Comparison of ENCODE assay signal across 8 mouse cellular contexts in the genomic region with DNA sequence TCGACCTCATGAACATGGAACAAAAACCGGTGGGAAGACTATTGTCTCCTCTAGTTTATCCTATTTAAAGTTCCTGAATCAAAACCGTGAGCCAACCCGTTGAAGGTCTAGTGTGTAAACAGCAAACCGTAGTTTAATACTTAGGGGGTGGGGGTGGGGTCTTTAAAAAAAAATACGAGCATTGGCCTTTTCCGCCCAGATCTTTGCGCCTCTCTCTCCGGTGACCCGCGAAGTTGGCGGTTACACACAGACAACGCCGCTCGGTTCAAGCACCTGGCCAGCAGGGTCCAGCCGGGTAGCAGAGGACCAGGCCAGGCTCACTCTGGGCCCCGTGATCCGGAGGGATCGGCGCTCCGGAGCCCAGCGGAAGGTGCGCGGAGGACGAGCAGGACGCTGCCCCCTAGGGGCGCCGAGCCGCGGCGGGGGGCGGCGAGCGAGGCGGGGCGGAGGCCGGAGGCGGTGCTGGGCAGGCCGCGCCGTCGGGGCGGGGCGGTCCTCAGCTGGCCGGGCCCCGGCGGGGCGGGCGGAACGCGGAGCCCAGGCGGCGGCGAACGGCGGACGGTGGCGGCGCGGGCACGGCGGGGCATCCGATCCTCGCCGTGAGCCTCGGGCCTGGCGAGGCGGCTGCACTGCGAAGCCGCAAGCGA. TPM values are rescaled to one million over a fixed set of nuclear protein-coding genes. Genes with fewer than 3 reads are reported as not detected.
DNase-seq lines count a peak whose midpoint lies in the region; ATAC-seq lines count a peak whose summit lies in the region.

A gene (plus strand): TSS at position 540 of the 647 bp plus-strand sequence.

- H3K27ac ChIP-seq in intestine, embryonic 14.5 days (ENCODE audit: low read depth) = peak within 1 kb of the TSS; percentile 77

- H3K4me2 ChIP-seq in intestine, embryonic 14.5 days (ENCODE audit: low read length) = peak within 1 kb of the TSS; percentile 76

- H3K9me3 ChIP-seq in intestine, embryonic 14.5 days (ENCODE audit: control insufficient read depth, low read length) = no peaks in the 10 kb centered on the region

- intact Hi-C loops in left cerebral cortex, postnatal 36 days (cut with DNase I) = loop anchor here (2.0 kb wide), 1 partner anchor 18 kb away; no protein-coding TSS in a partner anchor

- no peaks in the 10 kb centered on the region for H3K36me3 ChIP-seq in intestine, embryonic 14.5 days (ENCODE audit: control insufficient read depth, insufficient read depth, low read length)

- peak; percentile 92 to 94 for DNase-seq in adrenal gland, adult 18-20 months (ENCODE audit: low spot score in 2 of 2)
- peak; percentile 81 for DNase-seq in embryo, embryonic 10.5 days (ENCODE audit: low spot score)
- DNase-seq in gastrocnemius, postnatal 25 days = peak; percentile 88
- DNase-seq in intestine, embryonic 14.5 days (ENCODE audit: low spot score) = peak; percentile 83
- DNase-seq in left cerebral cortex, postnatal 36 days (ENCODE audit: low spot score in 2 of 2) = peak; percentile 72 to 84
- DNase-seq in mesoderm, embryonic 11.5 days (ENCODE audit: low read depth, low spot score) = peak; percentile 80
- DNase-seq in right cerebral cortex, postnatal 4 days = peak; percentile 74
- peak; percentile 86 for DNase-seq in yolk sac, embryonic 10.5 days (ENCODE audit: low spot score)

- peak; percentile 91 for ATAC-seq in intestine, embryonic 14.5 days (replicated peaks; ENCODE audit: low FRiP score, low TSS enrichment, low read depth)

- peaks cover 10% of the 10 kb centered on the region; the same call in 1 of the 2 replicates for H3K4me1 ChIP-seq in intestine, embryonic 14.5 days (replicated peaks; ENCODE audit: control insufficient read depth, insufficient read depth, low read length)

- WGBS in intestine, embryonic 14.5 days = under 1% methylated on average over 68 of the region's 71 CpGs

- H3K27me3 ChIP-seq in intestine, embryonic 14.5 days (replicated peaks; ENCODE audit: control insufficient read depth, insufficient read depth, low read length) = no peaks in the 10 kb centered on the region

- peak within 1 kb of the TSS; percentile 76 for H3K4me3 ChIP-seq in intestine, embryonic 14.5 days (ENCODE audit: low read depth, low read length)

- H3K9ac ChIP-seq in intestine, embryonic 14.5 days (ENCODE audit: low read length) = peak within 1 kb of the TSS; percentile 70

RNA-seq across cellular contexts. Expression of the gene that starts here (rescaled TPM):
- total RNA-seq in adrenal gland, adult 18-20 months (2021) = 10 to 100 TPM; 21.1 to 26.7 TPM
- total RNA-seq in gastrocnemius, postnatal 25 days (2021) = 1 to 10 TPM; 6.8 to 8.4 TPM
- 23.4 and 23.6 TPM in 2 replicates for polyA plus RNA-seq in intestine, embryonic 14.5 days (2014; fragmentation: Nextera tagmentation; extraction: Ambion mirVana)
- total RNA-seq in left cerebral cortex, postnatal 36 days (2021) = 100 to 1,000 TPM; 170 to 191 TPM

Comparison
In these comparisons a context has a peak if more than half of its experiments do, and no peak if none do; other contexts are left out.
1. Peak in every context shown above with its lines: DNase-seq, ATAC-seq, H3K4me3 ChIP-seq and H3K27ac ChIP-seq.
2. RNA of the gene that starts here (total RNA-seq): 170 to 191 TPM in left cerebral cortex, postnatal 36 days; 21.1 to 26.7 TPM in adrenal gland, adult 18-20 months and 6.8 to 8.4 TPM in gastrocnemius, postnatal 25 days; every median in the first group is over 4 times any median in the second.